Mouse (Mus musculus): ENCODE data around the gene Slc4a4.

Slc4a4 gene

GRCm38 (mm10) chr5:88917221-88917620 lies 30.6 kb downstream of the Slc4a4 start:
- no peak for DNase-seq (ENCODE audit: low spot score in 2 of 2)

GRCm38 (mm10) chr5:88917630-88918029 lies 31.0 kb downstream of the Slc4a4 start:
- DNase-seq (ENCODE audit: low spot score in 2 of 2): no peak

GRCm38 (mm10) chr5:88918538-88918937 lies 31.9 kb downstream of the Slc4a4 start:
- DNase-seq (ENCODE audit: low spot score in 2 of 2): no peak

- DNase-seq (ENCODE audit: low spot score in 2 of 2): no peak
Measured at GRCm38 (mm10) chr5:88925576-88925975, 39.0 kb downstream of the Slc4a4 start.

GRCm38 (mm10) chr5:88928201-88928916 lies 41.7 kb downstream of the Slc4a4 start:
- peak in 1 of 2 experiments; percentile 23 for DNase-seq (ENCODE audit: low spot score in 2 of 2)

GRCm38 (mm10) chr5:88929392-88930094 lies 42.9 kb downstream of the Slc4a4 start:
- peak in 1 of 2 experiments; percentile 69 for DNase-seq (ENCODE audit: low spot score in 2 of 2)

- DNase-seq (ENCODE audit: low spot score in 2 of 2): no peak
Measured at GRCm38 (mm10) chr5:88930129-88930528, 43.5 kb downstream of the Slc4a4 start.

- DNase-seq (ENCODE audit: low spot score in 2 of 2): no peak
Measured at GRCm38 (mm10) chr5:88930611-88931010, 44.0 kb downstream of the Slc4a4 start.

GRCm38 (mm10) chr5:88931176-88931575 lies 44.6 kb downstream of the Slc4a4 start:
- DNase-seq (ENCODE audit: low spot score in 2 of 2): no peak

GRCm38 (mm10) chr5:88933454-88933853 lies 46.8 kb downstream of the Slc4a4 start:
- no peak for DNase-seq (ENCODE audit: low spot score in 2 of 2)

GRCm38 (mm10) chr5:88933946-88934345 lies 47.3 kb downstream of the Slc4a4 start:
- no peak for DNase-seq (ENCODE audit: low spot score in 2 of 2)

GRCm38 (mm10) chr5:88938208-88938607 lies 51.6 kb downstream of the Slc4a4 start:
- DNase-seq (ENCODE audit: low spot score in 2 of 2): no peak

GRCm38 (mm10) chr5:88939151-88939550 lies 52.5 kb downstream of the Slc4a4 start:
- no peak for DNase-seq (ENCODE audit: low spot score in 2 of 2)

GRCm38 (mm10) chr5:88939782-88940181 lies 53.2 kb downstream of the Slc4a4 start:
- DNase-seq (ENCODE audit: low spot score in 2 of 2): no peak

GRCm38 (mm10) chr5:88941905-88942304 lies 55.3 kb downstream of the Slc4a4 start:
- no peak for DNase-seq (ENCODE audit: low spot score in 2 of 2)

- DNase-seq (ENCODE audit: low spot score in 2 of 2): peak in 1 of 2 experiments; percentile 26
Measured at GRCm38 (mm10) chr5:88945661-88946339, 59.2 kb downstream of the Slc4a4 start.

- no peak for DNase-seq (ENCODE audit: low spot score in 2 of 2)
Measured at GRCm38 (mm10) chr5:88950337-88950736, 63.7 kb downstream of the Slc4a4 start.

GRCm38 (mm10) chr5:88952757-88953577 lies 66.3 kb downstream of the Slc4a4 start:
- no peak for DNase-seq (ENCODE audit: low spot score in 2 of 2)

- no peak for DNase-seq (ENCODE audit: low spot score in 2 of 2)
Measured at GRCm38 (mm10) chr5:88957735-88958134, 71.1 kb downstream of the Slc4a4 start.

- no peak for DNase-seq (ENCODE audit: low spot score in 2 of 2)
Measured at GRCm38 (mm10) chr5:88958966-88959365, 72.3 kb downstream of the Slc4a4 start.

- no peak for DNase-seq (ENCODE audit: low spot score in 2 of 2)
Measured at GRCm38 (mm10) chr5:88959412-88959811, 72.8 kb downstream of the Slc4a4 start.
